Mouse (Mus musculus) olfactory bulb, adult 2 months (tissue): ENCODE results near the gene Fkbp6.

Experiments used
- CTCF ChIP-seq: fragments of 200-500 bp; IDR thresholded peaks from 2 replicates; pipeline ENCODE4 v1.5.1; 2012; ENCODE audit warnings: low read depth, mild to moderate bottlenecking, low read length, moderate library complexity; ENCODE audit not compliant: insufficient read depth
- POLR2A ChIP-seq: fragments of 200-500 bp; IDR thresholded peaks from 2 replicates; pipeline ENCODE4 v1.6.1; 2012; ENCODE audit warnings: mild to moderate bottlenecking, low read depth, low read length, moderate library complexity; ENCODE audit not compliant: insufficient read depth

DNA sequence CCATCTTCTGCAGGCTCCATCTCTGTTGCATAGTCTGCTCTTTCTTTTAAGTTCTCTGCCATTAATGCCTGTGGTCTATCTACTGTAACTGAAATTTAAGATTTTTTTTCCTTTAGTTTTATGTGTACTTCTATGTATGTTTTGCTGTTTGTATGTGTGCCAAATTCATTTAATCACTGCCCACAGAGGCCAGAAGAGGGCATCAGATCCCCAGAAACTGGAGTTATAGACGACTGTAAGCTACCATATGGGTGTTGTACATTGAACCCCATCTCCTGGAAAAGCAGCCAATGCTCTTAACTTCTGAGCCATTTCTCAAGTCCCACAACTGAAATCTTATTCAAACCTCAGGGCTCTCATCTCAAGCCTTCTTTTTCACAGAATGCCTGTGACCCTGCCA is 3.4 kb downstream of the Fkbp6 start:
- no peak for TF ChIP-seq CTCF
- TF ChIP-seq POLR2A: no peak
